Mouse (Mus musculus): ENCODE measurements around the gene Cdkn2aip. TPM values are rescaled to one million over a fixed set of nuclear protein-coding genes. Genes with fewer than 3 reads are reported as not detected.

Cdkn2aip gene
- total RNA-seq, 2 experiments from 2014 or later = 17.3 TPM

DNA sequence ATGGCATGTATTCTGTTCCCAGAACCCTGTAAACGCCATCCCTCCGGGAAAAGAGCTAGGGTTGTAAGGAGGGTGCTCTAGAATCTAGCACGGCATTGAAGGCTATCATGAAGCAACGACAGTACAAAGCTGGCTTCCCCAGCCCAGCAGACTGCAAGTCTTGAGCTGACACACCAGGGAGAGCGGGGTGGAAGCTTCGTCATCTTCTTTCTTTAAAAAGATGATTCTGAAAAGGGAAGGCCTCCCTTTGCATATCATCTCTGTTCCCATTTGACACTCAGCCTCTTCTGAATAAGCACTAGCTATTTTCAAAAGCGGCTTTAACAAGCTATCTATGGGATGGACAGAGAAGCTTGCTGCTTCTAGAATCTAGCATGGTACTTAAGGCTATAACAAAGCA, 53.3 kb downstream of the Cdkn2aip start:
- DNase-seq (ENCODE audit: low spot score in 2 of 2) = no peak

DNA sequence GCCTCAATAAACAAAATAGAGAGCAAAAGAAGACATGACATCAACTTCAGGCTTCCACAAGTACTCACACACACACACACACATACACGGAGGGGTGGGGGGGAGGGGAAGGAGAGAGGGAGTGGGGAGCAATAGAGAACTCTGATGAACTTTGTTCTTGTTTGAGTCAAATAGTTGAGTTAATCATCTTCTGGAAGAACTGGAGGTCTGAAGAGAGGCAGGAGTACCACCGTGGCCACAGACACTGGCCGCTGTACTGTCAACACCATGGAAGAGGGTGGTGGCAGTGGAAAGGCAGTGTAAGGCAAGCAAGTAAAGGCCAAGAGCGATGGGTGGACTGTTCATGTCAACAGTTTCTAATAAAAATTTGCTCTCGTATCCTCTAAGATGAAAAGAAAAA, 54.3 kb downstream of the Cdkn2aip start:
- DNase-seq (ENCODE audit: low spot score in 2 of 2) = no peak

Other genes with a start within 250 kb of the Cdkn2aip start
- gene Trappc11, start 180.5 kb downstream of the Cdkn2aip start, total RNA-seq (2021) = 10 to 100 TPM; 36.3 to 38.7 TPM
- 10 to 100 TPM; 43.6 to 49.3 TPM for gene Rwdd4a, start 180.3 kb downstream of the Cdkn2aip start, total RNA-seq (2021)
- 10 to 100 TPM; 26.4 to 29.4 TPM for gene Ing2, start 38.4 kb downstream of the Cdkn2aip start, total RNA-seq (2021)
- not detected for gene Cldn24, start 108.2 kb upstream of the Cdkn2aip start, total RNA-seq (2021)
- gene Cldn22, start 110.5 kb upstream of the Cdkn2aip start, total RNA-seq (2021) = not detected